Mouse (Mus musculus) G1E (cell line): ENCODE data around the gene Krtap8-1. TPM values are rescaled to one million over a fixed set of nuclear protein-coding genes. Genes with fewer than 3 reads are reported as not detected.

Source experiments
- ATAC-seq: 2 replicates; pipeline ENCODE4 v1.8.0; 2016; ENCODE audit warnings: mild to moderate bottlenecking; ENCODE audit not compliant: insufficient number of reproducible peaks, poor library complexity, low FRiP score, severe bottlenecking; ENCODE audit errors: extremely low read depth
- DNase-seq: peaks from one replicate; pipeline ENCODE4 v3.0.0; 2012; ENCODE audit warnings: low spot score
- H3K27me3 ChIP-seq: 2 replicates; pipeline ENCODE4 v1.6.1; 2012; ENCODE audit warnings: mild to moderate bottlenecking, low read length, inconsistent platforms; ENCODE audit not compliant: insufficient read depth
- H3K36me3 ChIP-seq: replicated peaks from 2 replicates; pipeline ENCODE3; 2012; ENCODE audit warnings: mild to moderate bottlenecking, inconsistent platforms
- H3K4me1 ChIP-seq: 2 replicates; pipeline ENCODE4 v1.6.1; 2012; ENCODE audit warnings: low read depth, low read length, inconsistent platforms, mixed read lengths; ENCODE audit not compliant: insufficient read depth
- H3K4me3 ChIP-seq: 2 replicates; pipeline ENCODE4 v1.5.1; 2012; ENCODE audit warnings: low read depth, mild to moderate bottlenecking, inconsistent platforms, low read length, moderate library complexity, mixed read lengths
- H3K9me3 ChIP-seq: replicated peaks from 2 replicates; pipeline ENCODE4 v1.6.1; 2012; ENCODE audit warnings: inconsistent platforms
- CTCF ChIP-seq: IDR thresholded peaks from 2 replicates; pipeline ENCODE4 v1.5.1; 2012; ENCODE audit warnings: low read depth, low read length, inconsistent platforms, mixed read lengths
- GATA1 ChIP-seq: IDR thresholded peaks from 2 replicates; pipeline ENCODE4 v1.6.1; 2012; ENCODE audit warnings: borderline replicate concordance, low read length, inconsistent platforms, mixed read lengths
- GATA2 ChIP-seq: IDR thresholded peaks from 2 replicates; pipeline ENCODE4 v1.6.1; 2012; ENCODE audit warnings: low read depth, low read length, inconsistent platforms, borderline replicate concordance
- POLR2AphosphoS5 ChIP-seq: IDR thresholded peaks from 2 replicates; pipeline ENCODE4 v1.6.1; 2012; ENCODE audit warnings: low read depth, low read length, inconsistent platforms; ENCODE audit not compliant: insufficient replicate concordance
- TAL1 ChIP-seq: conservative IDR thresholded peaks from 2 replicates; pipeline ENCODE4 v1.6.1; 2012; ENCODE audit warnings: low read depth, low read length, inconsistent platforms, mixed read lengths
- polyA plus RNA-seq: library from polyadenylated mRNA; stranded (reverse); fragments of >175 nt; gene quantifications from 2 replicates; pipeline ENCODE4 v1.2.3, GENCODE M21; 2012
- total RNA-seq, 2 experiments: library from RNA; stranded (forward) in 1 of 2; stranded (reverse) in 1 of 2; fragments of 200-1000 nt in 1 of 2; fragments of >200 nt in 1 of 2; fragmentation: Nextera tagmentation in 1 of 2; gene quantifications; 2 replicates each; pipeline ENCODE4 v1.2.3; 2014 to 2017

Gene Krtap8-1
- total and polyA plus RNA-seq, 3 experiments: 0.10 TPM; not detected in 2

- H3K4me1 ChIP-seq: no peaks in the 10 kb centered on the region
- DNase-seq (no peak), ATAC-seq (no peak)
- H3K36me3 ChIP-seq: no peaks in the 10 kb centered on the region
- H3K4me3 ChIP-seq: no peak overlapping the region
- TF ChIP-seq TAL1 (no peak), POLR2AphosphoS5 (no peak), GATA1 (no peak), CTCF (no peak), GATA2 (no peak)
- peaks cover 37% of the 10 kb centered on the region for H3K9me3 ChIP-seq
- no peaks in the 10 kb centered on the region for H3K27me3 ChIP-seq
Measured at GRCm38 (mm10) chr16:89501870-89502269, 14.1 kb upstream of the Krtap8-1 start.

GRCm38 (mm10) chr16:89497002-89497401 is 9.2 kb upstream of the Krtap8-1 start:
- H3K4me1 ChIP-seq: no peaks in the 10 kb centered on the region
- TF ChIP-seq CTCF (no peak), POLR2AphosphoS5 (no peak), TAL1 (no peak), GATA2 (no peak), GATA1 (no peak)
- no peak overlapping the region for H3K4me3 ChIP-seq
- DNase-seq: no peak
- H3K36me3 ChIP-seq: no peaks in the 10 kb centered on the region
- H3K27me3 ChIP-seq: no peaks in the 10 kb centered on the region
- peaks cover 37% of the 10 kb centered on the region for H3K9me3 ChIP-seq
- no peak for ATAC-seq

DNA sequence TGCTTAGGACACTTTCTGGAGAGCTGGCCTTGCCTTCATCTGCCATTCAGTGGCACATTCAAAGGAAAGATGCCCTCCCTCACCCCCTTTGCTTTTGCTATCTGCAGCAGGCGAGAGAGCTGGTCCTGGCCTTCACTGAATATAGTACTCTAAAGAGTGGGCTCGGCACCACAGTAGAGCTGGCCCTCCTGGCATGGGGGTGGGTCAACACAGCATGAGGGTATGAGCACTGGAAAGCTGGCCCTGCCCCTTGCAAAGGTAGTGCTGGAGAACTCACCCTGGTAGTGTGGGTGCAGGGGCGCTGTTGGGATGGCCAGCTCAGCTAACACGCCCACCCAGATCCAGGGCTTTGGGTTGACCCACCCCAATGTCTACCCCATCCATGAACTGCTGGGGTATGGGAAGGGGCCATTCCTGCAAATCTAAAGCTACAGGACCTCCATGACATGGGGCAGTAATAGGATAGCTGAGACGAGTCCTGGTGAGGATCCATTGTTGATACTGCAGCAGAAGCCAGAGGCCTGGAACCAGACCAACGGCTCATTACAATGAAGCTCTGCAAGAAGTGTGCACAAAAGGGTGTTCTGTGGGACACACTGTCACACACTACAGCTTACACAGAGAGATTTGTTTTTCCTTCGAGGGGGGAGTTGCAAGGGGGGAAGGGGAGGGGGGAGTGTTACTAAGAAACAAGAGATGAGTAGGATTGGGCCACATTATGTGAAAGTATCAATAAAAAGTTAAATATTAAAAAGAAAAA is 7.8 kb upstream of the Krtap8-1 start:
- TF ChIP-seq GATA2 (no peak), GATA1 (no peak), CTCF (no peak), POLR2AphosphoS5 (no peak), TAL1 (no peak)

DNA sequence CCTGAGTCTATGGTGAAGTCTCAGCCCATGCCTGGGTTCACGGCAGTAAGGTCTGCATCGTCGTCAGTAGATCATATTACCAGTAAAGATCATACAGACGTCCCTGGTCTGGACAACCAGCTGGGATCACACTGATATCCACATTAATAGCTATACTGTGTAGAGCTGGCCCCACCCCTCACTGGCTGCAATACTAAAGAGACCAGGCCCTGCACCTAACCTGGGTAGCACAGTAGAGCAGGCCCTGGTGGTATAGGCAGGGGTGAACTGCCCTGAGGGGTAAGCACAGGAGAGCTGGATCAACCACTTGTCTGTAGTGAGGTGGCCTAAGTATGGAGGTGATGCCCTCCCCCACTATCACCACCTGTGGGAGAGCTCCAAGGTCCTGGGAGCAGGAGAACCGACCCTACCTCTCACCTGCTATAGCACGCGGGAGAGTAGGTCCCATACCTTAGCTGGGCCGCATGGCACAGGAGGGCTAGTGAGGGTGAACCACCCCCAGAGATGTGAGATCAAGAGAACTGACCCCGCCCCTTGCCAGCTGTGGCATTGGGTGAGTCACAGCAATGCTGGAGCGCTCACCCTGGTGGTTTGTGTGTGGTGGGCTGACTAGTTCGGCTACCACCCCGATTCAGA is 10.0 kb downstream of the Krtap8-1 start:
- Histone ChIP-seq H3K4me3 (no peak overlapping the region), H3K27me3 (no peaks in the 10 kb centered on the region), H3K9me3 (peaks cover 25% of the 10 kb centered on the region), H3K36me3 (no peaks in the 10 kb centered on the region), H3K4me1 (no peaks in the 10 kb centered on the region)
- DNase-seq: no peak
- ATAC-seq: no peak
- TF ChIP-seq POLR2AphosphoS5 (no peak), GATA2 (no peak), CTCF (no peak), TAL1 (no peak), GATA1 (no peak)

More for the DNA sequence above, 7.8 kb upstream of the Krtap8-1 start:
- ATAC-seq (no peak), DNase-seq (no peak)
- Histone ChIP-seq H3K9me3 (peaks cover 38% of the 10 kb centered on the region), H3K27me3 (no peaks in the 10 kb centered on the region), H3K4me1 (no peaks in the 10 kb centered on the region), H3K36me3 (no peaks in the 10 kb centered on the region), H3K4me3 (no peak overlapping the region)

GRCm38 (mm10) chr16:89461189-89461588 is 26.6 kb downstream of the Krtap8-1 start:
- Histone ChIP-seq H3K4me1 (no peaks in the 10 kb centered on the region), H3K9me3 (peaks cover 11% of the 10 kb centered on the region), H3K4me3 (no peak overlapping the region), H3K27me3 (no peaks in the 10 kb centered on the region), H3K36me3 (no peaks in the 10 kb centered on the region)
- ATAC-seq: no peak
- no peak for DNase-seq
- TF ChIP-seq GATA1: no peak
- no peak for TF ChIP-seq TAL1
- TF ChIP-seq CTCF: no peak

Other genes with a start within 250 kb of the Krtap8-1 start
- gene Krtap21-1, start 84.1 kb downstream of the Krtap8-1 start, total RNA-seq (2014; fragmentation: Nextera tagmentation): not detected in 2 replicates
- gene Krtap21-1, start 84.1 kb downstream of the Krtap8-1 start, total RNA-seq (2017): not detected in 2 replicates
- gene Krtap21-1, start 84.1 kb downstream of the Krtap8-1 start, polyA plus RNA-seq: not detected in 2 replicates
- gene Krtap6-2, start 67.8 kb downstream of the Krtap8-1 start, total RNA-seq (2014; fragmentation: Nextera tagmentation): not detected in 2 replicates
- 0.17 and 0.22 TPM in 2 replicates for gene Krtap6-2, start 67.8 kb downstream of the Krtap8-1 start, total RNA-seq (2017)
- not detected in 2 replicates for gene Krtap6-2, start 67.8 kb downstream of the Krtap8-1 start, polyA plus RNA-seq
- gene Krtap7-1, start 20.4 kb upstream of the Krtap8-1 start, total RNA-seq (2014; fragmentation: Nextera tagmentation): not detected in 2 replicates
- gene Krtap7-1, start 20.4 kb upstream of the Krtap8-1 start, total RNA-seq (2017): not detected in 2 replicates
- not detected in 2 replicates for gene Krtap7-1, start 20.4 kb upstream of the Krtap8-1 start, polyA plus RNA-seq
- not detected in 2 replicates for gene Krtap11-1, start 83.2 kb upstream of the Krtap8-1 start, total RNA-seq (2014; fragmentation: Nextera tagmentation)
- not detected in 2 replicates for gene Krtap11-1, start 83.2 kb upstream of the Krtap8-1 start, total RNA-seq (2017)
- gene Krtap11-1, start 83.2 kb upstream of the Krtap8-1 start, polyA plus RNA-seq: not detected in 2 replicates